In genomic region chr14:49829192-49830171, GRCm38 (mm10) we compare ENCODE assay signal across 8 mouse cellular contexts. TPM values are rescaled to one million over a fixed set of nuclear protein-coding genes. Genes with fewer than 3 reads are reported as not detected.
DNase-seq lines count a peak whose midpoint lies in the region; ATAC-seq and TF ChIP-seq lines count a peak whose summit lies in the region.

No protein-coding gene starts in this region.

- no peaks in the 10 kb centered on the region for H3K9me3 ChIP-seq in forebrain, embryonic 11.5 days (ENCODE audit: control insufficient read depth, low read length)
- no peaks in the 10 kb centered on the region for H3K9me3 ChIP-seq in midbrain, embryonic 15.5 days

- peak overlapping the region; percentile 39; the same call in 1 of the 2 replicates for H3K9ac ChIP-seq in forebrain, embryonic 11.5 days (ENCODE audit: low read length)
- H3K9ac ChIP-seq in midbrain, embryonic 15.5 days, result no peak overlapping the region

- TF ChIP-seq POLR2A in cerebellum, adult 2 months (IDR thresholded peaks at IDR 0.05; ENCODE audit: borderline replicate concordance, insufficient read depth, low read length), result no peak

- no peaks in the 10 kb centered on the region for H3K27me3 ChIP-seq in forebrain, embryonic 11.5 days (ENCODE audit: control insufficient read depth, insufficient read depth, low read length)
- no peaks in the 10 kb centered on the region for H3K27me3 ChIP-seq in midbrain, embryonic 15.5 days (replicated peaks)
- no peaks in the 10 kb centered on the region for H3K27me3 ChIP-seq in cerebellum, adult 2 months (ENCODE audit: control insufficient read depth, insufficient read depth, low read length)

- peak overlapping the region; percentile 25 for H3K4me3 ChIP-seq in forebrain, embryonic 11.5 days (ENCODE audit: low read depth, low read length)
- peak overlapping the region; percentile 21 for H3K4me3 ChIP-seq in midbrain, embryonic 15.5 days
- no peak overlapping the region for H3K4me3 ChIP-seq in cerebellum, adult 2 months (replicated peaks; ENCODE audit: insufficient read depth, low read depth, low read length)

- ATAC-seq in forebrain, embryonic 11.5 days (replicated peaks; ENCODE audit: low FRiP score), result peak; percentile 86
- peak; percentile 86 for ATAC-seq in midbrain, embryonic 15.5 days (replicated peaks)

- H3K27ac ChIP-seq in forebrain, embryonic 11.5 days (ENCODE audit: low read depth, low read length), result no peak overlapping the region
- H3K27ac ChIP-seq in midbrain, embryonic 15.5 days, result no peak overlapping the region
- no peak overlapping the region for H3K27ac ChIP-seq in cerebellum, adult 2 months (ENCODE audit: insufficient read depth, low read length)

- no peaks in the 10 kb centered on the region for H3K36me3 ChIP-seq in forebrain, embryonic 11.5 days (ENCODE audit: control insufficient read depth, insufficient read depth, low read length)
- no peaks in the 10 kb centered on the region for H3K36me3 ChIP-seq in midbrain, embryonic 15.5 days (replicated peaks)

- no peak for TF ChIP-seq CTCF in cerebellum, adult 2 months (IDR thresholded peaks at IDR 0.05; ENCODE audit: borderline replicate concordance, insufficient read depth, low read depth, low read length)

- WGBS in forebrain, embryonic 11.5 days, result 9% methylated on average over 17 of the region's 17 CpGs
- WGBS in midbrain, embryonic 15.5 days, result 11% methylated on average over 17 of the region's 17 CpGs
- WGBS in cerebellum, adult 2 months, result 29% methylated on average over 17 of the region's 17 CpGs

- peak overlapping the region; percentile 50 for H3K4me2 ChIP-seq in forebrain, embryonic 11.5 days (ENCODE audit: low read depth, low read length, severe bottlenecking)
- H3K4me2 ChIP-seq in midbrain, embryonic 15.5 days, result peak overlapping the region; percentile 48

- H3K4me1 ChIP-seq in forebrain, embryonic 11.5 days (replicated peaks; ENCODE audit: control insufficient read depth, insufficient read depth, low read length), result no peaks in the 10 kb centered on the region
- 0 out of 2 replicates have a peak, but pooled peaks cover 6% of the 10 kb centered on the region for H3K4me1 ChIP-seq in midbrain, embryonic 15.5 days
- no peaks in the 10 kb centered on the region for H3K4me1 ChIP-seq in cerebellum, adult 2 months (ENCODE audit: control insufficient read depth, insufficient read depth, low read length)

- peak; percentile 30 for DNase-seq in kidney, adult 9 months
- DNase-seq in kidney, postnatal 25 days, result no peak
- peak; percentile 65 for DNase-seq in forebrain, embryonic 11.5 days (ENCODE audit: low spot score)
- peak; percentile 6 for DNase-seq in kidney, postnatal 10 days
- no peak for DNase-seq in ovary, adult 18-20 months (ENCODE audit: low spot score)
- DNase-seq in cerebellum, adult 2 months, result no peak
- DNase-seq in natural killer cell, adult 2 months (ENCODE audit: low spot score in 2 of 2), result no peak

RNA-seq across cellular contexts. Expression of gene Armh4, which starts 46.3 kb away (rescaled TPM):
- polyA plus RNA-seq in forebrain, embryonic 11.5 days (2014; fragmentation: Nextera tagmentation; extraction: Ambion mirVana), result 22.6 and 26.5 TPM in 2 replicates
- 21.6 and 25.8 TPM in 2 replicates for polyA plus RNA-seq in midbrain, embryonic 15.5 days (2015; fragmentation: Nextera tagmentation; extraction: Ambion mirVana)
- 55.0 and 56.9 TPM in 2 replicates for polyA plus RNA-seq in cerebellum, adult 2 months (2012; rRNA removed)

Comparison
In these comparisons a context has a peak if more than half of its experiments do, and no peak if none do; other contexts are left out.
1. DNase-seq: peak in kidney, adult 9 months (single experiment), forebrain, embryonic 11.5 days (single experiment) and kidney, postnatal 10 days (single experiment); none in kidney, postnatal 25 days (0 of 2), ovary, adult 18-20 months (single experiment), cerebellum, adult 2 months (0 of 2) and natural killer cell, adult 2 months (0 of 2).